Mouse (Mus musculus): ENCODE measurements around the gene Supt20.

DNA sequence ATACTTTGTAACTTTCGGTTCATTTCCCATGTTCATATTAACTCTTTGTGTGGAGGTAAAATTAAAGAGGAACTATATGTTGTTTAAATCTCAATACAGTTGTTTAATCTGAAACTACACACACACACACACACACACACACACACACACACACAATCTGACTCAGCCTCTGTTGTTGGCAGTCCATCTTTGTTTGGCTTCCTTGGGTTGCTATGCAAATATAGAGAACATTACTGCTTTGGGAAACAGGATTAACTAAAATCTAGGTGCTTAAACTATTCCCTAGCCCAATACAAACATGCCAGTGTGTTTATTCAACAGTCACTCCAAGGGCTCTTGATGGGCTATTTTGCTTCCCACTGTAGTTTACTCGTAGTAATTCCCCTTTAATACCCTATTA is 5.4 kb upstream of the Supt20 start:
- TF ChIP-seq HCFC1 (IDR thresholded peaks at IDR 0.05; ENCODE audit: low read depth, low read length): no peak
- no peak for TF ChIP-seq CTCF (IDR thresholded peaks at IDR 0.05 in 2 of 3, conservative IDR thresholded peaks at IDR 0.05 in 1 of 3; ENCODE audit: control insufficient read depth in 1 of 3, insufficient read depth in 1 of 3, low read depth in 2 of 3, low read length in 3 of 3, poor library complexity in 1 of 3, severe bottlenecking in 1 of 3)
- no peak for TF ChIP-seq GATA1 (IDR thresholded peaks at IDR 0.05; ENCODE audit: low read depth, low read length)
- TF ChIP-seq UBTF (IDR thresholded peaks at IDR 0.05; ENCODE audit: borderline replicate concordance, insufficient read depth, low read depth, low read length): no peak
- TF ChIP-seq SMC3 (IDR thresholded peaks at IDR 0.05; ENCODE audit: low read depth, low read length): no peak
- no peak for TF ChIP-seq USF1 (IDR thresholded peaks at IDR 0.05; ENCODE audit: low read depth, low read length)
- no peak for TF ChIP-seq ZC3H11A (IDR thresholded peaks at IDR 0.05; ENCODE audit: low read depth, low read length)
- no peak for TF ChIP-seq POLR2A (IDR thresholded peaks at IDR 0.05; ENCODE audit: control insufficient read depth in 1 of 2, insufficient read depth in 1 of 2, low read depth in 1 of 2, low read length in 2 of 2, poor library complexity in 1 of 2)
- no peak for TF ChIP-seq NELFE (IDR thresholded peaks at IDR 0.05; ENCODE audit: low read depth, low read length)
- no peak for TF ChIP-seq RCOR1 (IDR thresholded peaks at IDR 0.05; ENCODE audit: low read depth, low read length)
- no peak for TF ChIP-seq POLR2AphosphoS5 (IDR thresholded peaks at IDR 0.05; ENCODE audit: borderline replicate concordance, low read depth, low read length)
- TF ChIP-seq POLR2AphosphoS2 (IDR thresholded peaks at IDR 0.05; ENCODE audit: low read length): no peak
- no peak for TF ChIP-seq SIN3A (IDR thresholded peaks at IDR 0.05; ENCODE audit: low read length)
